Mouse (Mus musculus) right cerebral cortex, postnatal 14 days (tissue): ENCODE results near the gene 1810062G17Rik.

Source experiments
- DNase-seq: peaks from one replicate; pipeline ENCODE4 v3.0.0; 2022

The 1810062G17Rik gene

DNA sequence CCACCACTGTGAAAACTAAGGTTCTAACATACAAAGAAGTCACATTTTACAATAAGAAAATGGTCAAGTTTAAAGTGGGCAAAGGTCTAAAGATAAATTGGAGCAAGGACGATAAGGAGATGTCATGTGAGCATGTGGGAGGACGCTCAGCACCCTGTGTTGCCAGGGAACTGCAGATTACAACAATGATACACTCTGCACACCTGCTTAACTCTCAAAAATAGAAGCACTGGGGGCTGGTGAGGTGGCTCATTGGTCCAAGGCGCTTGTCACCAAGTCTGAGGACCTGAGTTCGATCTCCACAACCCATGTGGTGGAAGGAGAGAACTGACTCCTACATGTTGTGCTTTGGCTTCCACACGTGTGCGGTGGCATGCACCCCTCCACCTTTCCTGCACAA lies 35.8 kb downstream of the 1810062G17Rik start:
- no peak for DNase-seq

GRCm38 (mm10) chr3:36516196-36516595 lies 40.5 kb downstream of the 1810062G17Rik start:
- DNase-seq = no peak

GRCm38 (mm10) chr3:36521073-36522060 lies 45.6 kb downstream of the 1810062G17Rik start, which contains the start of gene Gm11549:
Gene Gm11549, minus strand, starts transcription at chr3:36521813.
- DNase-seq = peak; percentile 50

GRCm38 (mm10) chr3:36522137-36522536 lies 46.4 kb downstream of the 1810062G17Rik start:
- DNase-seq = no peak

DNA sequence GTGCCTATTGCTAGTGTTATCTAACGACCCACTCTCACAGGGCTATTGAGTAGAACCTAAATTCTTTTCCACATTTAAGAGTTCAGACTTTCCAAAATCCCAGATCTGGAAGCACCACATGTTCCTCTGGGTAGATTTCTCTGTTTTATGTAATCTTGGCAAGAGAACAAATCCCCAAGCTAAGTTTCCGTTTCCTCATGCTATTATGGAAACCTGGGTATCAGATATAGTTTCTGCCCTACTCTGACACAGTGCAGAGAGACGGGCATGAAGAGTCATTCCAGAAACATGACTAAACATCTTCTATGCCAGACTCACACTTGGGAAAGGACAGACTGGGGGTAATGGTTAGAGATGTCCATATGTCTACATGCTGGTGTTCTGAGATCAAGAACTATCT lies 48.7 kb downstream of the 1810062G17Rik start:
- DNase-seq = no peak

GRCm38 (mm10) chr3:36530345-36530744 lies 54.6 kb downstream of the 1810062G17Rik start:
- DNase-seq = peak; percentile 71

GRCm38 (mm10) chr3:36530781-36531180 lies 55.0 kb downstream of the 1810062G17Rik start:
- no peak for DNase-seq

- DNase-seq = peak; percentile 37
Measured at GRCm38 (mm10) chr3:36531242-36531641, 55.5 kb downstream of the 1810062G17Rik start.
